Mouse (Mus musculus): ENCODE data around the gene Clta. TPM values are rescaled to one million over a fixed set of nuclear protein-coding genes. Genes with fewer than 3 reads are reported as not detected.
A peak's percentile ranks its signal among the peaks of the same experiment; 100 is the strongest.

Clta gene
- total and polyA plus RNA-seq, 3 experiments: 451 to 589 TPM; not detected in 1

GRCm38 (mm10) chr4:43982053-43982732 lies 22.1 kb upstream of the Clta start (continued):
- TF ChIP-seq MYB (IDR thresholded peaks at IDR 0.05; ENCODE audit: low read depth, low read length) (no peak), RCOR1 (IDR thresholded peaks at IDR 0.05; ENCODE audit: low read depth, low read length) (no peak), MYC (IDR thresholded peaks at IDR 0.05; ENCODE audit: low read depth, low read length) (0 out of 2 replicates have a peak, but pooled peaks have one; percentile 47)

GRCm38 (mm10) chr4:43983181-43983580 lies 21.1 kb upstream of the Clta start, which contains the start of gene Ccin:
Gene Ccin (plus strand): TSS chr4:43983483.
- TF ChIP-seq USF1 (IDR thresholded peaks at IDR 0.05; ENCODE audit: low read depth, low read length): no peak
- no peak for TF ChIP-seq MAZ (IDR thresholded peaks at IDR 0.05; ENCODE audit: low read depth, low read length)
- no peak for TF ChIP-seq SIN3A (IDR thresholded peaks at IDR 0.05; ENCODE audit: low read length)
- TF ChIP-seq KAT2A (conservative IDR thresholded peaks at IDR 0.05; ENCODE audit: low read depth, low read length): no peak
- TF ChIP-seq NELFE (IDR thresholded peaks at IDR 0.05; ENCODE audit: low read depth, low read length): no peak
- TF ChIP-seq CHD1 (IDR thresholded peaks at IDR 0.05; ENCODE audit: low read depth, low read length): no peak
- TF ChIP-seq RAD21 (IDR thresholded peaks at IDR 0.05; ENCODE audit: low read depth, low read length): no peak
- peak within 1 kb of the TSS; percentile 63 to 77 for H3K4me3 ChIP-seq (ENCODE audit: control insufficient read depth in 1 of 2, insufficient read depth in 1 of 2, low read depth in 2 of 2, low read length in 2 of 2)
- H3K27me3 ChIP-seq (ENCODE audit: control insufficient read depth in 1 of 2, insufficient read depth in 2 of 2, low read length in 2 of 2): no peaks in the 10 kb centered on the region
- DNase-seq (ENCODE audit: low read depth, low spot score): no peak
- H3K9me3 ChIP-seq (replicated peaks; ENCODE audit: insufficient read depth, low read length): no peaks in the 10 kb centered on the region
- no peak within 1 kb of the TSS for H3K27ac ChIP-seq (ENCODE audit: control insufficient read depth, low read depth, low read length)
- H3K4me1 ChIP-seq (ENCODE audit: control insufficient read depth in 1 of 2, insufficient read depth in 2 of 2, low read length in 2 of 2): 0 out of 4 replicates have a peak, but pooled peaks cover 0 to 6% of the 10 kb centered on the region in 2 experiments
- peak within 1 kb of the TSS; percentile 87 for H3K9ac ChIP-seq (ENCODE audit: control insufficient read depth, low read depth, low read length, poor library complexity, severe bottlenecking)
- no peaks in the 10 kb centered on the region; the same call in 1 of the 2 replicates for H3K79me2 ChIP-seq (ENCODE audit: control insufficient read depth, insufficient read depth, low read length, poor library complexity)
- H3K36me3 ChIP-seq (ENCODE audit: control insufficient read depth in 1 of 2, insufficient read depth in 2 of 2, low read length in 2 of 2): no peaks in the 10 kb centered on the region

GRCm38 (mm10) chr4:43983756-43984155 lies 20.5 kb upstream of the Clta start:
- Histone ChIP-seq H3K27me3 (ENCODE audit: control insufficient read depth in 1 of 2, insufficient read depth in 2 of 2, low read length in 2 of 2) (no peaks in the 10 kb centered on the region), H3K36me3 (ENCODE audit: control insufficient read depth in 1 of 2, insufficient read depth in 2 of 2, low read length in 2 of 2) (no peaks in the 10 kb centered on the region), H3K27ac (ENCODE audit: control insufficient read depth, low read depth, low read length) (no peak overlapping the region), H3K79me2 (ENCODE audit: control insufficient read depth, insufficient read depth, low read length, poor library complexity) (no peaks in the 10 kb centered on the region; the same call in 1 of the 2 replicates), H3K9ac (ENCODE audit: control insufficient read depth, low read depth, low read length, poor library complexity, severe bottlenecking) (no peak overlapping the region), H3K9me3 (replicated peaks; ENCODE audit: insufficient read depth, low read length) (no peaks in the 10 kb centered on the region), H3K4me3 (ENCODE audit: control insufficient read depth in 1 of 2, insufficient read depth in 1 of 2, low read depth in 2 of 2, low read length in 2 of 2) (no peak overlapping the region), H3K4me1 (ENCODE audit: control insufficient read depth in 1 of 2, insufficient read depth in 2 of 2, low read length in 2 of 2) (0 out of 4 replicates have a peak, but pooled peaks cover 0 to 6% of the 10 kb centered on the region in 2 experiments)
- DNase-seq (ENCODE audit: low read depth, low spot score): no peak
- no peak for TF ChIP-seq UBTF (IDR thresholded peaks at IDR 0.05; ENCODE audit: borderline replicate concordance, insufficient read depth, low read depth, low read length)

GRCm38 (mm10) chr4:43984326-43984725 lies 19.9 kb upstream of the Clta start:
- H3K36me3 ChIP-seq (ENCODE audit: control insufficient read depth in 1 of 2, insufficient read depth in 2 of 2, low read length in 2 of 2): no peaks in the 10 kb centered on the region
- no peak overlapping the region for H3K4me3 ChIP-seq (ENCODE audit: control insufficient read depth in 1 of 2, insufficient read depth in 1 of 2, low read depth in 2 of 2, low read length in 2 of 2)
- 0 out of 4 replicates have a peak, but pooled peaks cover 0 to 6% of the 10 kb centered on the region in 2 experiments for H3K4me1 ChIP-seq (ENCODE audit: control insufficient read depth in 1 of 2, insufficient read depth in 2 of 2, low read length in 2 of 2)
- H3K27ac ChIP-seq (ENCODE audit: control insufficient read depth, low read depth, low read length): no peak overlapping the region
- no peaks in the 10 kb centered on the region for H3K9me3 ChIP-seq (replicated peaks; ENCODE audit: insufficient read depth, low read length)
- DNase-seq (ENCODE audit: low read depth, low spot score): no peak
- no peak overlapping the region for H3K9ac ChIP-seq (ENCODE audit: control insufficient read depth, low read depth, low read length, poor library complexity, severe bottlenecking)
- no peaks in the 10 kb centered on the region for H3K27me3 ChIP-seq (ENCODE audit: control insufficient read depth in 1 of 2, insufficient read depth in 2 of 2, low read length in 2 of 2)
- no peaks in the 10 kb centered on the region; the same call in 1 of the 2 replicates for H3K79me2 ChIP-seq (ENCODE audit: control insufficient read depth, insufficient read depth, low read length, poor library complexity)
- TF ChIP-seq CHD1 (IDR thresholded peaks at IDR 0.05; ENCODE audit: low read depth, low read length): no peak
- no peak for TF ChIP-seq MAZ (IDR thresholded peaks at IDR 0.05; ENCODE audit: low read depth, low read length)
- TF ChIP-seq SMC3 (IDR thresholded peaks at IDR 0.05; ENCODE audit: low read depth, low read length): no peak
- no peak for TF ChIP-seq USF2 (IDR thresholded peaks at IDR 0.05; ENCODE audit: borderline replicate concordance in 1 of 2, insufficient read depth in 1 of 2, low read depth in 1 of 2, low read length in 2 of 2)
